Mouse (Mus musculus) forebrain, postnatal 0 days (tissue): ENCODE measurements around the gene Gm17617. TPM values are rescaled to one million over a fixed set of nuclear protein-coding genes. Genes with fewer than 3 reads are reported as not detected.
A peak's percentile ranks its signal among the peaks of the same experiment; 100 is the strongest.

Source experiments
- ATAC-seq: fragments of 200-750 bp; cut with Nextera tagmentation; 2 replicates; pipeline ENCODE4 v1.8.0; 2017; ENCODE audit warnings: mild to moderate bottlenecking, moderate library complexity
- DNase-seq: peaks from one replicate; pipeline ENCODE4 v3.0.0-alpha.2; 2015
- H3K27ac ChIP-seq: fragments of 300-500 bp; sonication (generic); 2 replicates; pipeline ENCODE4 v1.5.1; 2014; ENCODE audit warnings: low read depth, mild to moderate bottlenecking, antibody characterized with exemption, low read length, moderate library complexity, mixed read lengths
- H3K27me3 ChIP-seq: fragments of 300-500 bp; sonication (generic); 2 replicates; pipeline ENCODE4 v1.6.1; 2014; ENCODE audit warnings: mild to moderate bottlenecking, low read length, mixed read lengths; ENCODE audit not compliant: insufficient read depth
- H3K36me3 ChIP-seq: fragments of 300-500 bp; sonication (generic); 2 replicates; pipeline ENCODE4 v1.6.1; 2014; ENCODE audit warnings: mild to moderate bottlenecking, moderate library complexity; ENCODE audit not compliant: insufficient read depth
- H3K4me1 ChIP-seq: fragments of 300-500 bp; sonication (generic); 2 replicates; pipeline ENCODE4 v1.6.1; 2014; ENCODE audit warnings: antibody characterized with exemption; ENCODE audit not compliant: insufficient read depth
- H3K4me2 ChIP-seq: fragments of 300-500 bp; sonication (generic); 2 replicates; pipeline ENCODE4 v1.6.1; 2014; ENCODE audit warnings: low read depth, mild to moderate bottlenecking, moderate library complexity
- H3K4me3 ChIP-seq: fragments of 300-500 bp; sonication (generic); 2 replicates; pipeline ENCODE4 v1.5.1; 2014; ENCODE audit warnings: low read depth, low read length, mixed read lengths
- H3K9ac ChIP-seq: fragments of 300-500 bp; sonication (generic); 2 replicates; pipeline ENCODE4 v1.6.1; 2014; ENCODE audit warnings: mild to moderate bottlenecking
- H3K9me3 ChIP-seq: fragments of 300-500 bp; sonication (generic); 2 replicates; pipeline ENCODE4 v1.6.1; 2016; ENCODE audit warnings: low read length
- CTCF ChIP-seq: sonication (generic); IDR thresholded peaks from 2 replicates; pipeline ENCODE4 v1.5.1; 2016; ENCODE audit warnings: antibody characterized with exemption, control low read depth, low read depth
- WGBS: fragments of 180-500 bp; shearing (Covaris S2); extraction: QIAGEN DNeasy Blood & Tissue Kit; methylation state at CpG from one replicate; pipeline ENCODE4 v1.1.7; 2014; 5-methylcytosine and 5-hydroxymethylcytosine counted together
- polyA plus RNA-seq: library from polyadenylated mRNA; unstranded; fragments of >200 nt; fragmentation: Nextera tagmentation; extraction: Ambion mirVana; gene quantifications from 2 replicates; pipeline ENCODE4 v1.2.1, GENCODE M21; 2015
- total RNA-seq: library from RNA; depleted of rRNA; stranded (reverse); fragments of >200 nt; gene quantifications from 2 replicates; pipeline ENCODE4 v1.2.3, GENCODE M21; 2014

Gm17617 gene
- total and polyA plus RNA-seq, 2 experiments from 2014 or later, result not detected

- Histone ChIP-seq H3K27me3 (no peaks in the 10 kb centered on the region), H3K4me2 (no peak overlapping the region), H3K4me3 (no peak overlapping the region), H3K9ac (no peak overlapping the region), H3K9me3 (no peaks in the 10 kb centered on the region), H3K4me1 (peaks cover 7% of the 10 kb centered on the region; the same call in 1 of the 2 replicates), H3K27ac (no peak overlapping the region), H3K36me3 (no peaks in the 10 kb centered on the region)
- DNase-seq (no peak), ATAC-seq (no peak)
- TF ChIP-seq CTCF, result no peak
- 81% methylated on average over 11 of the region's 11 CpGs for WGBS
Observed at GRCm38 (mm10) chr13:55174347-55174746, 41.0 kb upstream of the Gm17617 start.

GRCm38 (mm10) chr13:55172336-55172770, 39.0 kb upstream of the Gm17617 start:
- ATAC-seq (no peak), DNase-seq (no peak)
- no peaks in the 10 kb centered on the region for H3K36me3 ChIP-seq
- no peak overlapping the region for H3K4me3 ChIP-seq
- peaks cover 7% of the 10 kb centered on the region; the same call in 1 of the 2 replicates for H3K4me1 ChIP-seq
- no peaks in the 10 kb centered on the region for H3K27me3 ChIP-seq
- H3K4me2 ChIP-seq, result no peak overlapping the region
- no peak overlapping the region for H3K9ac ChIP-seq
- no peaks in the 10 kb centered on the region for H3K9me3 ChIP-seq
- no peak overlapping the region for H3K27ac ChIP-seq
- WGBS, result 46% methylated on average over 7 of the region's 7 CpGs
- TF ChIP-seq CTCF, result no peak

- Histone ChIP-seq H3K9me3 (no peaks in the 10 kb centered on the region), H3K4me2 (peak overlapping the region; percentile 25; the same call in 1 of the 2 replicates), H3K4me3 (no peak overlapping the region), H3K27me3 (no peaks in the 10 kb centered on the region), H3K36me3 (no peaks in the 10 kb centered on the region), H3K9ac (0 out of 2 replicates have a peak overlapping the region, but pooled peaks have one; percentile 10), H3K27ac (peak overlapping the region; percentile 71), H3K4me1 (peaks cover 7% of the 10 kb centered on the region; the same call in 1 of the 2 replicates)
- peak; percentile 70 for DNase-seq
- 14% methylated on average over 26 of the region's 26 CpGs for WGBS
- no peak for TF ChIP-seq CTCF
- ATAC-seq, result peak; percentile 87
Observed at GRCm38 (mm10) chr13:55171517-55172335, 38.4 kb upstream of the Gm17617 start.

- Histone ChIP-seq H3K4me1 (peaks cover 7% of the 10 kb centered on the region; the same call in 1 of the 2 replicates), H3K36me3 (no peaks in the 10 kb centered on the region), H3K4me2 (no peak overlapping the region), H3K9ac (no peak overlapping the region), H3K4me3 (no peak overlapping the region), H3K27me3 (no peaks in the 10 kb centered on the region), H3K9me3 (no peaks in the 10 kb centered on the region), H3K27ac (peak overlapping the region; percentile 40; the same call in 1 of the 2 replicates)
- WGBS, result 47% methylated on average over 13 of the region's 13 CpGs
- no peak for DNase-seq
- peak; percentile 84 for ATAC-seq
- TF ChIP-seq CTCF, result no peak
Observed at GRCm38 (mm10) chr13:55168958-55169369, 35.6 kb upstream of the Gm17617 start.

GRCm38 (mm10) chr13:55168255-55168654, 34.9 kb upstream of the Gm17617 start:
- Histone ChIP-seq H3K27ac (no peak overlapping the region), H3K9ac (no peak overlapping the region), H3K9me3 (no peaks in the 10 kb centered on the region), H3K4me3 (no peak overlapping the region), H3K4me2 (no peak overlapping the region), H3K36me3 (no peaks in the 10 kb centered on the region), H3K27me3 (no peaks in the 10 kb centered on the region), H3K4me1 (peaks cover 7% of the 10 kb centered on the region; the same call in 1 of the 2 replicates)
- 92% methylated on average over 5 of the region's 5 CpGs for WGBS
- TF ChIP-seq CTCF, result no peak
- no peak for ATAC-seq
- DNase-seq, result no peak

- Histone ChIP-seq H3K36me3 (no peaks in the 10 kb centered on the region), H3K4me3 (no peak overlapping the region), H3K27ac (no peak overlapping the region), H3K4me2 (no peak overlapping the region), H3K9ac (no peak overlapping the region), H3K27me3 (no peaks in the 10 kb centered on the region), H3K9me3 (no peaks in the 10 kb centered on the region), H3K4me1 (peaks cover 7% of the 10 kb centered on the region; the same call in 1 of the 2 replicates)
- 86% methylated on average over 11 of the region's 11 CpGs for WGBS
- DNase-seq (no peak), ATAC-seq (no peak)
- TF ChIP-seq CTCF, result no peak
Observed at GRCm38 (mm10) chr13:55167798-55168197, 34.5 kb upstream of the Gm17617 start.
